In genomic region chr13:19881772-19882171, GRCm38 (mm10) we compare ENCODE assay signal across 27 mouse cellular contexts. TPM values are rescaled to one million over a fixed set of nuclear protein-coding genes. Genes with fewer than 3 reads are reported as not detected.
DNase-seq lines count a peak whose midpoint lies in the region; ATAC-seq and TF ChIP-seq lines count a peak whose summit lies in the region.
"Had no signal": no experiment of that assay in that cellular context is flagged by ENCODE, and none has a peak within 500 bp of the region (broad histone marks: within the 10 kb centered on the region; RNA-seq: fewer than 3 reads in every experiment).

No protein-coding gene starts in this region.

- H3K4me1 ChIP-seq in bone marrow macrophage, adult 2 months (ENCODE audit: control insufficient read depth, insufficient read depth, low read length): peaks cover 16% of the 10 kb centered on the region
- H3K4me1 ChIP-seq in lung, postnatal 0 days (ENCODE audit: insufficient read depth, low read depth, low read length): no peaks in the 10 kb centered on the region
- H3K4me1 ChIP-seq: embryonic facial prominence, embryonic 13.5 days; embryonic facial prominence, embryonic 15.5 days; forebrain, embryonic 10.5 days; forebrain, embryonic 12.5 days had no signal

- TF ChIP-seq CTCF in bone marrow macrophage, adult 2 months (IDR thresholded peaks at IDR 0.05; ENCODE audit: low read depth, low read length): no peak
- TF ChIP-seq CTCF in lung, postnatal 0 days (IDR thresholded peaks at IDR 0.05): no peak

- H3K27me3 ChIP-seq in lung, postnatal 0 days (replicated peaks; ENCODE audit: insufficient read depth, low read length): no peaks in the 10 kb centered on the region
- H3K27me3 ChIP-seq: CH12.LX; embryonic facial prominence, embryonic 13.5 days; embryonic facial prominence, embryonic 15.5 days; forebrain, embryonic 12.5 days had no signal

- H3K4me2 ChIP-seq in lung, postnatal 0 days (replicated peaks; ENCODE audit: low read depth, low read length): no peak overlapping the region
- H3K4me2 ChIP-seq: embryonic facial prominence, embryonic 13.5 days; embryonic facial prominence, embryonic 15.5 days; forebrain, embryonic 12.5 days had no signal

- no peak overlapping the region for H3K9ac ChIP-seq in lung, postnatal 0 days (replicated peaks; ENCODE audit: low read depth)
- H3K9ac ChIP-seq: embryonic facial prominence, embryonic 13.5 days; embryonic facial prominence, embryonic 15.5 days; forebrain, embryonic 12.5 days had no signal

- no peak for TF ChIP-seq EP300 in lung, postnatal 0 days (IDR thresholded peaks at IDR 0.05)

- H3K4me3 ChIP-seq in bone marrow macrophage, adult 2 months (ENCODE audit: insufficient read depth, low read length): peak overlapping the region; percentile 32; the same call in 1 of the 2 replicates
- no peak overlapping the region for H3K4me3 ChIP-seq in lung, postnatal 0 days (ENCODE audit: low read depth, low read length)
- H3K4me3 ChIP-seq: embryonic facial prominence, embryonic 13.5 days; embryonic facial prominence, embryonic 15.5 days; erythroblast, embryonic 14.5 days; forebrain, embryonic 10.5 days; forebrain, embryonic 12.5 days had no signal

- DNase-seq in urinary bladder, postnatal 25 days (ENCODE audit: low spot score): no peak
- no peak for DNase-seq in urinary bladder, postnatal 10 days (ENCODE audit: low spot score)
- no peak for DNase-seq in lung, postnatal 0 days (ENCODE audit: low spot score)
- DNase-seq in lung, postnatal 4 days: no peak
- DNase-seq: adrenal gland, adult 2 months; adrenal gland, postnatal 10 days; adrenal gland, postnatal 25 days; B cell, adult 2 months; cerebellum, adult 11-12 months; cerebellum, adult 2 months; cerebellum, adult 9-10 months; cerebellum, postnatal 10 days; cerebellum, postnatal 25 days; embryo, embryonic 11 days had no signal

- no peaks in the 10 kb centered on the region for H3K9me3 ChIP-seq in lung, postnatal 0 days (ENCODE audit: low read length)
- H3K9me3 ChIP-seq: embryonic facial prominence, embryonic 13.5 days; embryonic facial prominence, embryonic 15.5 days; forebrain, embryonic 10.5 days; forebrain, embryonic 12.5 days; G1E had no signal

- TF ChIP-seq POLR2A in bone marrow macrophage, adult 2 months (IDR thresholded peaks at IDR 0.05; ENCODE audit: borderline replicate concordance, low read depth, low read length): no peak

- 73% methylated on average over 5 of the region's 5 CpGs for WGBS in lung, postnatal 0 days

- no peaks in the 10 kb centered on the region for H3K36me3 ChIP-seq in lung, postnatal 0 days (ENCODE audit: insufficient read depth, low read length)
- H3K36me3 ChIP-seq: embryonic facial prominence, embryonic 13.5 days; embryonic facial prominence, embryonic 15.5 days; forebrain, embryonic 10.5 days; forebrain, embryonic 12.5 days; G1E had no signal

- no peak overlapping the region for H3K27ac ChIP-seq in bone marrow macrophage, adult 2 months (ENCODE audit: insufficient read depth, low read depth, low read length)
- no peak overlapping the region for H3K27ac ChIP-seq in lung, postnatal 0 days (ENCODE audit: low read length)
- H3K27ac ChIP-seq: embryonic facial prominence, embryonic 13.5 days; embryonic facial prominence, embryonic 15.5 days; forebrain, embryonic 10.5 days; forebrain, embryonic 12.5 days had no signal

- peak; percentile 72 for ATAC-seq in granulocyte monocyte progenitor cell, adult 5-6 weeks (replicated peaks; ENCODE audit: poor library complexity, severe bottlenecking)
- peak; percentile 54; the same call in 1 of the 2 replicates for ATAC-seq in megakaryocyte, adult 5-6 weeks (ENCODE audit: poor library complexity, severe bottlenecking)
- no peak for ATAC-seq in lung, postnatal 0 days
- ATAC-seq: CD4-positive, CD25-positive, alpha-beta regulatory T cell, adult 4 months; forebrain, embryonic 14.5 days; forebrain, embryonic 16.5 days had no signal

RNA-seq across cellular contexts. Expression of gene Gpr141, which starts 57.7 kb away (rescaled TPM):
- polyA plus RNA-seq in bone marrow macrophage, adult 2 months (2012; ENCODE audit: insufficient read depth, insufficient read length, missing spikeins): 58.4 and 61.8 TPM in 2 replicates
- total RNA-seq in granulocyte monocyte progenitor cell, adult 5-6 weeks (2014; fragmentation: Nextera tagmentation): 18.1 and 23.9 TPM in 2 replicates
- total RNA-seq in granulocyte monocyte progenitor cell, adult 5-6 weeks (2017): 32.4 and 37.0 TPM in 2 replicates
- 151 and 163 TPM in 2 replicates for total RNA-seq in megakaryocyte, adult 5-6 weeks (2015)
- 201 and 203 TPM in 2 replicates for total RNA-seq in megakaryocyte, adult 5-6 weeks (2017)
- polyA plus RNA-seq in lung, postnatal 0 days (2015; fragmentation: Nextera tagmentation; extraction: Ambion mirVana): 1.4 and 2.6 TPM in 2 replicates
- total RNA-seq: adrenal gland, postnatal 25 days had no signal
- polyA plus RNA-seq: adrenal gland, adult 2 months; CD4-positive, CD25-positive, alpha-beta regulatory T cell, adult 4 months; cerebellum, adult 2 months; erythroblast, embryonic 14.5 days; forebrain, embryonic 12.5 days; forebrain, embryonic 16.5 days; G1E had no signal

Comparison
In these comparisons a context has a peak if more than half of its experiments do, and no peak if none do; other contexts are left out.
1. RNA of gene Gpr141, which starts 57.7 kb away (total RNA-seq): 151 to 203 TPM in megakaryocyte, adult 5-6 weeks; 18.1 to 37.0 TPM in granulocyte monocyte progenitor cell, adult 5-6 weeks; every median in the first group is over 4 times any median in the second.